Mouse (Mus musculus) testis, postnatal 10 days (tissue): Measurements from ENCODE around the gene Cryab.
A peak's percentile ranks its signal among the peaks of the same experiment; 100 is the strongest.

Experiments used
- DNase-seq: peaks from one replicate; pipeline ENCODE4 v3.0.0; 2021; ENCODE audit warnings: low spot score

Cryab gene

DNA sequence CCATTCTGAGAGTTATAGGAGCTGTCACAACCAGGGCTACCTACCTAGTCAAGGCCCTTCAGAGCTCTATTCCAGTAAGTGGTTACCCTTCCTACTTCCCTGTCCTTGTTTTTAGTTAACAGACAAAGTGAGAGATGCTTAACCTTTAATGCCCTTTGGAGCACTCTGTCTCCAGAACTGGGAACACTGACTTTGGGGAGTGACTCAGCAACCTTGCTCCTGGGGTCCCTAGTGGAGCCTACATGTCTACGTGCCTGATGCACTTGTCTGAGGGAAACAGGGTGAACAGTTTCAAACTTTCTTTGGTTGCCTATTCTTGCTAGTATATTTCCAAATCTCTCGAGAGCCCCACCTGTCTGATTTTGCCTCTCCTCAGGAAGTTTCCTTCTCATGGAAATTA, 8.4 kb upstream of the Cryab start:
- no peak for DNase-seq

GRCm38 (mm10) chr9:50745806-50746205, 5.3 kb upstream of the Cryab start:
- peak; percentile 34 for DNase-seq

GRCm38 (mm10) chr9:50746214-50746677, 4.9 kb upstream of the Cryab start, which contains the start of gene 2310030G06Rik:
Gene 2310030G06Rik, minus strand, starts transcription at chr9:50746536.
- DNase-seq = peak; percentile 52

GRCm38 (mm10) chr9:50750706-50751105, 419 bp upstream of the Cryab start:
- DNase-seq = no peak

GRCm38 (mm10) chr9:50752054-50752602, 1.0 kb downstream of the Cryab start, which contains the start of gene Hspb2:
Gene Hspb2, minus strand, starts transcription at chr9:50752354.
- peak; percentile 72 for DNase-seq

DNA sequence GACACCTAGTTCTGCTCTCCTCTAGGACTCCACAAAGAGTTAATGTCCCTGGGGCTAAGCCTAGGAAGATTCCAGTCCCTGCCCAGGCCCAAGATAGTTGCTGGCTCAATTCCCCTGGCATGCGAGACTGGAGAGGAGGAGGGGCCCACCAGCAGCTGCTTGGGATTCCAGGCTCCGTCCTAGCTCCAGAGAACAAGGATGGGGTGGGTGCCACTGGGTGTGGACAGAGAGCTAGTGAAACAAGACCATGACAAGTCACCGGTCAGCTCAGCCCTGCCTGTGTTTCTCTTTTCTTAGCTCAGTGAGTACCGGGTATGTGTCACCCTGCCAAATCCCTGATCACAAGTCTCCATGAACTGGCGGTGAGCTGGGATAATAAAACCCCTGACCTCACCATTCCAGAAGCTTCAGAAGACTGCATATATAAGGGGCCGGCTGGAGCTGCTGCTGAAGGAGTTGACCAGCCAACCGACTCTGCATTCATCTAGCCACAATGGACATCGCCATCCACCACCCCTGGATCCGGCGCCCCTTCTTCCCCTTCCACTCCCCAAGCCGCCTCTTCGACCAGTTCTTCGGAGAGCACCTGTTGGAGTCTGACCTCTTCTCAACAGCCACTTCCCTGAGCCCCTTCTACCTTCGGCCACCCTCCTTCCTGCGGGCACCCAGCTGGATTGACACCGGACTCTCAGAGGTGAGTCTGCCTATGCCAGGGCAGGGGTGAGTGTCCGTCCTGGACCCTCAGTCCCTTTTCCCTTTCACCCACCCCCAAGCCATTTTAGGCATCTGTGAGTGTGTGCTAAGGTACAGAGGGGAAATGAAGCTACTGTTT, 1.9 kb downstream of the Cryab start:
- DNase-seq = peak; percentile 79

GRCm38 (mm10) chr9:50753947-50754346, 2.8 kb downstream of the Cryab start:
- DNase-seq = no peak

- no peak for DNase-seq
These were observed 5.6 kb downstream of the Cryab start for GRCm38 (mm10) chr9:50756711-50757110.

DNA sequence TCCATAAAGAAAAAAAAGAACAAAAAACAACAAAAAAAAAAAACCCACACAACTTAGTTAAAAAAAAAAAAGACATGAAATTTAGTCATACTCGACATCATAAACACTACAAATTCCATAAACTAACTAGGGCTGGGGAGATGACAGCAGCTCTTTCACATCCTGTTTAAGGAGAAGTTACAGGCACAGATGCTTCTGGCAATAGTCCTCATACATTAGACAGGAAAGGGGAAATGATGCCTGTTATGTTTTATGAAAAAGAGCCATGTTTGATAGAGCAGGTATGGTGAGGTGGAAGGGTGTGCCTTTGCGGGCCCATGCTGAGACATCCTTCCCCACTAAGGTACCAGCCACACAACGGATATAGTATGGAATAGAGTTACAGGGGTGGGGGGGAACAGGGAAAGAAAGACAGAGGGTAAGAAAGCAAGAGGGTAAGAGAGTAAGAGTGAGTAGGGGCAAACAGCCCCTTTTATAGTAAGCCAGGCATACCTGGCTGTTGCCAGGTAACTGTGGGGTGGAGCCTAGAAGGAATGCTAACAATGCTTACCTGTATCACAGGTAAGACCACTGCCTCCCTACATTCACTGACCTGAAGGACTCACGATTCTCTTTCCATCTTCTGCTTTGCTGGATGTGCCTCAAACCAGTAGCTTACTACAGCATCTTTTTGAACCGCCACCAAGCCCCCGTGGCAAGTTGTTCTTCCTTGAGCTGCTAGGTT, 10.6 kb downstream of the Cryab start:
- no peak for DNase-seq

GRCm38 (mm10) chr9:50763331-50763730, 12.2 kb downstream of the Cryab start:
- DNase-seq = peak; percentile 49

DNA sequence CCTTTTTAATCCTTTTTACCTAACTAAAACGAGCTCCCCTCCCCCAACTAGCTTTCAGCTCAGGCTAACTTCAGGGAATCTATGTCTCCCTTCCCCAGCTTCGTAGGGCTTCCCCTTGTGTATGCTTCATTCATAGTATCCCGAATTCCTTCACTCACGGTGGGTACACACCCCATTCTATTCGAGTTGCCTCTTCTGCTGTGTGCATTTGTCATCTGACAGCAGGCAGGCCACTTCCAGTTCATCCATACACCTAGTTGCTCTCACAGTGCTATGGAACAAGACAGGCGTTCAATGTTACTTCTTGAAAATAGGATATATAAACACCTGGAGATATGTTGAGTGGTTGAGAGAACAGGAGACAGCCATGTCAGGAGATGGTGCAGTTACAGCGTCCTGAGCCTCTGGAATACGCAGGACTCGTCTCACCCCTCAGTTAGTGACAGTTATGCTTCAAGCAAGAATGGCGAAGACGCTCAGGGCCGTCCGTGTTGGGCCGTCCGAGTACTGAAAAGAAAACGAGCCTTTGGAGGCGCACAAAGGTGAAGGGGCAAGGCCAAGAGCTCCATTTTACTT, 16.5 kb downstream of the Cryab start:
- no peak for DNase-seq

DNA sequence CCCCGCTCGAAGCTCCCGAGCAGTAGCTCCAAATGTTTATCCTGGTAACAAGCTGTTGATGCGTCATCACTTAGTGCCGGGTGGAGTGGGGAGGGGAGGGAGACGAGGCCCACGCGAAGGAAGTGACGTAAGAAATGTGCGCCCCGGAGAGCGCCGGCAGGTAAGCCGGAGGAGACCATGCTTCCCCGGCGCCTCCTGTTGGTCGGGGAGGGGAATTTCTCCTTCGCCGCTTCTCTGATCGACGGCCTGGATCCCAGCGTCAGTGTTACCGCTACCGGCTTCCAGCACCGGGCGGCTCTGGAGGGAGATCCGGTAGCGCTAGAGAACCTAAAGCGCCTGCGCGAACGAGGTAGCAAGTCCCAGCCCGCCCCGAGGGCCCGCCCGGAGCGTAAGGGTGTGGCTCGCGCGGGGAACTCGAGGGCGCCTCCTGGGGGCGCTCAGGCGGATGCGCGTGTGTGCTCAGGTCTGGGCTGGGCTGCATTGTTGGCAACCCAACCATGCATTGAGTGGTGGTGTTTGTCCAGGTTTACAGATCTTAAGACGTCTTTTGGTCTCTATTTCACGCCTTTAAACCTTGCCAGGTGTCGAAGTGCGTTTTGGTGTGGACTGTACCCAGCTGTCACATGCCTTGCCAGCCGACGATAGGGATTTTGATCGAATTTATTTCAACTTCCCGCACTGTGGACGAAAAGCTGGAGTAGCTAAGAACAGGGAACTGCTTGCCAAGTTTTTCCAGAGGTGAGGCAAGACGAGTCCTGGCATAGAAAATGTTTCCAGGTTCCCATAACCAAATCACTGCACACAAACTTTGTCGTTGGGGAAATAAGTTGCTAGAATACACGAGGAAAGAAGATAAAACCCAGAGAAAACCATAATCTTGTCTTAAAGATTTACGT, 17.2 kb downstream of the Cryab start, which contains the start of gene Fdxacb1:
Gene Fdxacb1 (plus strand): TSS at position 130 of the 896 bp plus-strand sequence.
- DNase-seq = peak; percentile 98

DNA sequence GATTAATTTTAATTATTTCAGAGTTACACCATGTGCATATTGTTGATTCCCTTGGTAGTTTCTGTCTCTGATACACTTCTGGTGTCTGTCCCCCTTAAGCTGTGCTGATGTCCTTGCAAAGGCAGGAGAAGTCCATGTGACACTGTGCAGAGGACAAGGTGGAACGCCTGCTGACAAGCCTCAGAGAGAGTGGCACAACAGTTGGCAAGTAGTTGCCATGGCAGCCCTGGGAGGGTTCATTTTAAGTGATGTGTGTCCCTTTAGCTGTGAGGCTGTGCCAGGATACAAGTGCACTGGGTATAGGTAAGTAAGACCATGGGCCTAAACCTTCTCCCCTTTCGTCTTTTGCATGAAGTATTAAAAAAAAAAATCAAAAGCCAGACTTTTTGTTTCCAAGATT, 18.9 kb downstream of the Cryab start:
- DNase-seq = no peak

DNA sequence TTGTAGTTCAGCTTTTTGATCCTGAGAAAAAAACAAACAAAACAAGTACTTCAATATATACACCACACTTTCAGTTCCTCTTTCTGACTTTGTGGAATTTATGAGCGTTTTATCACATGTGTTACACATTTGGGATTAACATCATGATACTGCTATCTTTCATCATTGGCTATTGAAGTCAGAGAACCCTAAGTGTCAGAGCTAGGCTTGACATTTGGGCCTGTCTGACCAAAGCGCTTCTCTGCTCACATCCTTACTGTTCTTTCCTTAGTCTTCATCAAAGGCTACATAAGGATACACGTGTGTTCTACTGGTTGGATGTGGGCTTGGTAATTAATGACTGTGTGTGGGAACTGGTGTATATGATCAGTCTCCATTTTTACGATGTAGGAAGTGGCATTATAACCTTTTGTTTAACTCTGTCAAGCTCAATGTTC, 22.9 kb downstream of the Cryab start:
- DNase-seq = no peak

- DNase-seq = peak; percentile 94
These were observed 24.0 kb downstream of the Cryab start, which contains the start of the genes Alg9 and 1110032A03Rik for GRCm38 (mm10) chr9:50774991-50775612. Gene Alg9, plus strand, starts transcription at chr9:50775019. Gene 1110032A03Rik, minus strand, starts transcription at chr9:50775520.

DNA sequence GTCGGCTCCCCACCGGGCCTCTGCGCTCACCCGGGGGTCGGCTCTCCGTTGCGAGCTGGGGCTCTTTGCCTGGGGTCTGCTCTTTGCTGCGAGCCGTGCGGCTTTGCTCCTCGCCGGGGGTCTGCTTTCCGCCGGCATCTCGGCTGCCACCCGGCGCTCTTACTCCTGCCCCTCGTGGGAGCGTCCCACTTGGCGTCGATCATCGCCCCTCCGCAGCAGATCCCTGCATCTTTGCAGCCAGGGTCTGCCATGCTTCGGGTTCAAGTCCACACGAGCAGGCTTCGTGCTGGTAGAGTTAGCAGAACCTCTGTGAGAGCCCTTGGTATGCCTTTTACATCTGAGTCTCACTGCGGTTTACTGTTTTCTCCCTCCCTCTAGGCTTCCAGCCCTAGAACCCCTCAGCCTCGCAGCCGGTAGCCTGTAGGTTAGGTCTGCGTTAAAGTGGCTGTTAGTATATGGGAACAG, 24.6 kb downstream of the Cryab start:
- no peak for DNase-seq

- DNase-seq = no peak
These were observed 25.1 kb downstream of the Cryab start for GRCm38 (mm10) chr9:50776162-50776760.

GRCm38 (mm10) chr9:50782155-50782554, 31.0 kb downstream of the Cryab start:
- peak; percentile 59 for DNase-seq

GRCm38 (mm10) chr9:50795266-50795665, 44.1 kb downstream of the Cryab start:
- DNase-seq = no peak

DNA sequence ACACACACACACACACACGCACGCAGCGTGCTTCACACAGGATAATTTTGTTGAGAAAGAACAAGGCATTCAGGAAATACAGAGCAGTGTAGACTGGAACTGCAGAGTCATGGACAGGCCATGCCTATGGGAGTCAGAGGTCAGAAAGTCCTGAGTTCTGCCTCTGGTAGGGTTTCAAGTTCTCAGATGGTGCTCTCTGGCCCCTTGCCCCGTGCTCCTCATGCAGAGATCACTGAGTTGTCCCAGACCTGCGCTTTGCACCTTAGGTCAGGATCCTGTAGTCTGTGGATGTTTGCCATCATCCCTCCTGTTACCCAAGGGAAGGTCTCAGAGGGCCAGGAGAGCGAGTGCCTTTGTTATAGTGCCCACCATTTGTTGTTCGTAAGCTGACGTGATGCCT, 45.7 kb downstream of the Cryab start:
- DNase-seq = no peak
